Mouse (Mus musculus): Measurements from ENCODE around the gene Mast4. TPM values are rescaled to one million over a fixed set of nuclear protein-coding genes. Genes with fewer than 3 reads are reported as not detected.
"Not testable (repeated sequence)": the region's sequence is repeated elsewhere in the genome, so short reads cannot be mapped to it uniquely, and the experiment has no call there.

The Mast4 gene
- total and polyA plus RNA-seq, 3 experiments: 0.99 to 7.4 (median 6.1) TPM

GRCm38 (mm10) chr13:102737811-102738210, 596.5 kb downstream of the Mast4 start:
- peaks cover 3% of the 10 kb centered on the region; the same call in 1 of the 2 replicates for H3K79me2 ChIP-seq (replicated peaks; ENCODE audit: control insufficient read depth, extremely low read depth, insufficient read depth, poor library complexity, severe bottlenecking)
- no peak for TF ChIP-seq IRF4 (IDR thresholded peaks at IDR 0.05; ENCODE audit: low read depth, low read length)
- no peak for TF ChIP-seq MYC (IDR thresholded peaks at IDR 0.05; ENCODE audit: low read depth, low read length)
- no peak for TF ChIP-seq TBP (conservative IDR thresholded peaks at IDR 0.05; ENCODE audit: low read depth, low read length)
- no peak for DNase-seq (ENCODE audit: extremely low read depth)
- H3K4me2 ChIP-seq (ENCODE audit: insufficient read depth, low read depth, poor library complexity, severe bottlenecking): no peak overlapping the region
- no peak overlapping the region for H3K27ac ChIP-seq (ENCODE audit: insufficient read depth, low read depth)
- H3K36me3 ChIP-seq (replicated peaks in 1 of 2; ENCODE audit: control insufficient read depth in 1 of 2, insufficient read depth in 1 of 2, low read length in 1 of 2): peaks cover 67 to 91% of the 10 kb centered on the region in 2 experiments
- no peak overlapping the region for H3K4me3 ChIP-seq (replicated peaks in 1 of 3; ENCODE audit: low read depth in 2 of 3, low read length in 2 of 3, poor library complexity in 1 of 3)
- no peaks in the 10 kb centered on the region for H3K27me3 ChIP-seq (replicated peaks)
- in situ Hi-C loops (cut with MboI; ENCODE audit: low pct_ligation_motif_present, low pct_unique_long_range_greater_than_20kb, low sequenced_read_pairs) (no loop called here), dilution Hi-C loops (cut with MboI; ENCODE audit: extremely low pct_ligation_motif_present, extremely low pct_unique_long_range_greater_than_20kb, low sequenced_read_pairs) (no loop called here)
- no peaks in the 10 kb centered on the region for H3K9me3 ChIP-seq (replicated peaks; ENCODE audit: low read length)
- no peaks in the 10 kb centered on the region; a peak in 1 of 4 replicates for H3K4me1 ChIP-seq (ENCODE audit: control insufficient read depth in 1 of 2, insufficient read depth in 2 of 2)
- no peak overlapping the region for H3K9ac ChIP-seq (ENCODE audit: insufficient read depth, low read depth)

- peaks cover 35 to 73% of the 10 kb centered on the region in 2 experiments for H3K36me3 ChIP-seq (replicated peaks in 1 of 2; ENCODE audit: control insufficient read depth in 1 of 2, insufficient read depth in 1 of 2, low read length in 1 of 2)
- peaks cover 4 to 30% of the 10 kb centered on the region in 2 experiments for H3K4me1 ChIP-seq (ENCODE audit: control insufficient read depth in 1 of 2, insufficient read depth in 2 of 2)
- H3K4me2 ChIP-seq (ENCODE audit: insufficient read depth, low read depth, poor library complexity, severe bottlenecking): no peak overlapping the region
- H3K27ac ChIP-seq (ENCODE audit: insufficient read depth, low read depth): no peak overlapping the region
- dilution Hi-C loops (cut with MboI; ENCODE audit: extremely low pct_ligation_motif_present, extremely low pct_unique_long_range_greater_than_20kb, low sequenced_read_pairs) (no loop called here), in situ Hi-C loops (cut with MboI; ENCODE audit: low pct_ligation_motif_present, low pct_unique_long_range_greater_than_20kb, low sequenced_read_pairs) (no loop called here)
- H3K79me2 ChIP-seq (replicated peaks; ENCODE audit: control insufficient read depth, extremely low read depth, insufficient read depth, poor library complexity, severe bottlenecking): peaks cover 3% of the 10 kb centered on the region
- no peak overlapping the region for H3K4me3 ChIP-seq (replicated peaks in 1 of 3; ENCODE audit: low read depth in 2 of 3, low read length in 2 of 3, poor library complexity in 1 of 3)
- H3K9me3 ChIP-seq (replicated peaks; ENCODE audit: low read length): no peaks in the 10 kb centered on the region
- no peaks in the 10 kb centered on the region for H3K27me3 ChIP-seq (replicated peaks)
- no peak overlapping the region for H3K9ac ChIP-seq (ENCODE audit: insufficient read depth, low read depth)
- DNase-seq (ENCODE audit: extremely low read depth): no peak
- TF ChIP-seq MAZ (IDR thresholded peaks at IDR 0.05; ENCODE audit: low read depth, low read length) (no peak), ZKSCAN1 (IDR thresholded peaks at IDR 0.05; ENCODE audit: borderline replicate concordance, low read depth, low read length) (no peak), MYC (IDR thresholded peaks at IDR 0.05; ENCODE audit: low read depth, low read length) (no peak), SMC3 (IDR thresholded peaks at IDR 0.05; ENCODE audit: low read depth, low read length) (no peak), CTCF (conservative IDR thresholded peaks at IDR 0.05 in 1 of 2, IDR thresholded peaks at IDR 0.05 in 1 of 2; ENCODE audit: low read depth in 2 of 2, low read length in 2 of 2) (no peak), ETS1 (conservative IDR thresholded peaks at IDR 0.05; ENCODE audit: low read depth, low read length) (no peak), CHD2 (IDR thresholded peaks at IDR 0.05; ENCODE audit: low read length) (no peak), JUND (conservative IDR thresholded peaks at IDR 0.05; ENCODE audit: low read depth, low read length) (no peak), ZNF384 (IDR thresholded peaks at IDR 0.05; ENCODE audit: low read depth, low read length) (no peak), ZC3H11A (IDR thresholded peaks at IDR 0.05; ENCODE audit: low read depth, low read length) (no peak), TCF12 (IDR thresholded peaks at IDR 0.05; ENCODE audit: low read depth, low read length) (no peak), CHD1 (IDR thresholded peaks at IDR 0.05; ENCODE audit: low read depth, low read length) (no peak), POLR2A (IDR thresholded peaks at IDR 0.05; ENCODE audit: low read depth, low read length) (no peak), MEF2A (IDR thresholded peaks at IDR 0.05; ENCODE audit: borderline replicate concordance, low read depth, low read length) (no peak), E2F4 (IDR thresholded peaks at IDR 0.05; ENCODE audit: insufficient replicate concordance, low read depth, low read length) (no peak), NRF1 (IDR thresholded peaks at IDR 0.05; ENCODE audit: low read depth, low read length) (no peak), UBTF (IDR thresholded peaks at IDR 0.05; ENCODE audit: low read depth, low read length) (no peak)
Observed at GRCm38 (mm10) chr13:102733063-102733462, 601.2 kb downstream of the Mast4 start.

- H3K27ac ChIP-seq (ENCODE audit: insufficient read depth, low read depth); dilution Hi-C loops (cut with MboI; ENCODE audit: extremely low pct_ligation_motif_present, extremely low pct_unique_long_range_greater_than_20kb, low sequenced_read_pairs); H3K4me3 ChIP-seq (replicated peaks in 1 of 3; ENCODE audit: low read depth in 2 of 3, low read length in 2 of 3, poor library complexity in 1 of 3); H3K9ac ChIP-seq (ENCODE audit: insufficient read depth, low read depth); H3K4me2 ChIP-seq (ENCODE audit: insufficient read depth, low read depth, poor library complexity, severe bottlenecking); H3K9me3 ChIP-seq (replicated peaks; ENCODE audit: low read length); DNase-seq (ENCODE audit: extremely low read depth); H3K27me3 ChIP-seq (replicated peaks): not testable (repeated sequence)
- Histone ChIP-seq H3K4me1 (ENCODE audit: control insufficient read depth in 1 of 2, insufficient read depth in 2 of 2) (peaks cover 23 to 71% of the 10 kb centered on the region in 2 experiments), H3K36me3 (replicated peaks in 1 of 2; ENCODE audit: control insufficient read depth in 1 of 2, insufficient read depth in 1 of 2, low read length in 1 of 2) (peaks cover 0 to 34% of the 10 kb centered on the region in 2 experiments), H3K79me2 (replicated peaks; ENCODE audit: control insufficient read depth, extremely low read depth, insufficient read depth, poor library complexity, severe bottlenecking) (peaks cover 11% of the 10 kb centered on the region)
- in situ Hi-C loops (cut with MboI; ENCODE audit: low pct_ligation_motif_present, low pct_unique_long_range_greater_than_20kb, low sequenced_read_pairs): loop anchor here (5.0 kb wide), 1 partner anchor 37 kb away; the partner anchor contains the start of gene Cd180
Observed at GRCm38 (mm10) chr13:102728951-102729350, 605.3 kb downstream of the Mast4 start.

Data from CH12.LX (cell line).